In the genomic region with DNA sequence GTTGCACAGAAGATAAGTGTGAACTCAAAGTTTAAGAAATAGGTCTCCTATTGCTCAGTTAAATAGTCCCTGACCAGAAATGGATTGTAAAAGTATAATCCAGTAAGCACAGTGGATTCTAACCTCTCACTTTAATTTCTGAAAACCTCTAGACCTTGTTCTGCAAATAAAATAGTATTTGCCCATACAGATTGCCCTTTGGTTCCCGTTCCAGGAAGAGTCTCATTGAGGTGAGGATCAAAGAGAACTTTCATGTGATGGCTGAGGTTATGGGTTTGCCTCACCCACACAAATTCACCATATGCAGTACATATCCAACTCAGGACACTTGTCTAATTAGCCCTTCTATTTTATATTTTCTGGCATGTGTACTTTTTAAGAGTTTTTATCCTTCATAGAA, we compare ENCODE assay signal across 27 mouse cellular contexts. TPM values are rescaled to one million over a fixed set of nuclear protein-coding genes. Genes with fewer than 3 reads are reported as not detected.
A peak's percentile ranks its signal among the peaks of the same experiment; 100 is the strongest.
DNase-seq lines count a peak whose midpoint lies in the region; ATAC-seq and TF ChIP-seq lines count a peak whose summit lies in the region.
"Had no signal": no experiment of that assay in that cellular context is flagged by ENCODE, and none has a peak within 500 bp of the region (broad histone marks: within the 10 kb centered on the region; RNA-seq: fewer than 3 reads in every experiment).

No protein-coding gene starts in this region.

- ATAC-seq in kidney, embryonic 16.5 days (ENCODE audit: low FRiP score, low TSS enrichment): no peak
- no peak for ATAC-seq in kidney, embryonic 14.5 days (ENCODE audit: low FRiP score, low TSS enrichment)
- 0 out of 2 replicates have a peak, but pooled peaks have one; percentile 31 for ATAC-seq in liver, embryonic 15.5 days (ENCODE audit: insufficient read depth)
- peak; percentile 63 for ATAC-seq in liver, postnatal 0 days
- ATAC-seq: activated CD4-positive, CD25-positive, alpha-beta regulatory T cell, adult 4 months; CD4-positive, CD25-positive, alpha-beta regulatory T cell, adult 4 months; forebrain, embryonic 13.5 days; Patski had no signal

- peak; percentile 77 for DNase-seq in kidney, adult 2 months
- peak; percentile 46 for DNase-seq in kidney, adult 9 months
- no peak for DNase-seq in liver
- DNase-seq in liver, postnatal 0 days: no peak
- DNase-seq: adrenal gland, adult 8-10 months; adrenal gland, postnatal 14 days; adrenal gland, postnatal 36 days; B cell, adult 2 months; cerebellum, adult 11-12 months; cerebellum, adult 2 months; cerebellum, adult 9-10 months; cerebellum, postnatal 10 days; cerebellum, postnatal 25 days had no signal

- no peak overlapping the region for H3K4me2 ChIP-seq in kidney, embryonic 16.5 days (replicated peaks; ENCODE audit: low read depth, low read length)
- H3K4me2 ChIP-seq in kidney, embryonic 14.5 days (replicated peaks; ENCODE audit: low read depth, low read length): no peak overlapping the region
- H3K4me2 ChIP-seq in liver, embryonic 15.5 days: no peak overlapping the region
- no peak overlapping the region for H3K4me2 ChIP-seq in liver, postnatal 0 days (ENCODE audit: low read depth, low read length)
- H3K4me2 ChIP-seq: embryonic facial prominence, embryonic 12.5 days; forebrain, embryonic 13.5 days had no signal

- no peak for TF ChIP-seq EP300 in liver, postnatal 0 days (IDR thresholded peaks at IDR 0.05; ENCODE audit: low read depth)

- no peaks in the 10 kb centered on the region for H3K9me3 ChIP-seq in kidney, embryonic 16.5 days (ENCODE audit: low read length)
- no peaks in the 10 kb centered on the region for H3K9me3 ChIP-seq in kidney, embryonic 14.5 days (ENCODE audit: control insufficient read depth, low read length)
- H3K9me3 ChIP-seq in liver, embryonic 15.5 days (replicated peaks): no peaks in the 10 kb centered on the region
- peaks cover 2% of the 10 kb centered on the region; the same call in 1 of the 2 replicates for H3K9me3 ChIP-seq in liver, postnatal 0 days (ENCODE audit: low read length)
- H3K9me3 ChIP-seq: embryonic facial prominence, embryonic 10.5 days; embryonic facial prominence, embryonic 12.5 days; G1E had no signal

- TF ChIP-seq POLR2A in kidney, adult 2 months (IDR thresholded peaks at IDR 0.05; ENCODE audit: low read depth, low read length): no peak

- no peak overlapping the region for H3K9ac ChIP-seq in kidney, embryonic 16.5 days (replicated peaks; ENCODE audit: low read length)
- H3K9ac ChIP-seq in kidney, embryonic 14.5 days (ENCODE audit: low read depth, low read length): no peak overlapping the region
- H3K9ac ChIP-seq in liver, embryonic 15.5 days: no peak overlapping the region
- H3K9ac ChIP-seq in liver, postnatal 0 days (replicated peaks): no peak overlapping the region
- H3K9ac ChIP-seq: embryonic facial prominence, embryonic 12.5 days; forebrain, embryonic 13.5 days had no signal

- H3K27ac ChIP-seq in kidney, adult 2 months (ENCODE audit: insufficient read depth, low read depth, low read length): no peak overlapping the region
- no peak overlapping the region for H3K27ac ChIP-seq in kidney, embryonic 16.5 days (ENCODE audit: low read length)
- no peak overlapping the region for H3K27ac ChIP-seq in kidney, embryonic 14.5 days (ENCODE audit: low read depth, low read length)
- no peak overlapping the region for H3K27ac ChIP-seq in liver, embryonic 15.5 days (replicated peaks)
- H3K27ac ChIP-seq in liver, postnatal 0 days (ENCODE audit: low read depth): 0 out of 2 replicates have a peak overlapping the region, but pooled peaks have one; percentile 44
- H3K27ac ChIP-seq: embryonic facial prominence, embryonic 10.5 days; embryonic facial prominence, embryonic 12.5 days; forebrain, embryonic 13.5 days had no signal

- no peak for TF ChIP-seq CTCF in kidney, adult 2 months (conservative IDR thresholded peaks at IDR 0.05; ENCODE audit: insufficient read depth, insufficient read length, low read depth, low read length)
- TF ChIP-seq CTCF in liver, postnatal 0 days (IDR thresholded peaks at IDR 0.05; ENCODE audit: low read depth): no peak

- WGBS in kidney, adult 2 months: 30% methylated on average over 1 of the region's 1 CpGs
- 86% methylated on average over 1 of the region's 1 CpGs for WGBS in kidney, embryonic 16.5 days
- 89% methylated on average over 1 of the region's 1 CpGs for WGBS in kidney, embryonic 14.5 days
- WGBS in liver, embryonic 15.5 days (ENCODE audit: insufficient replicate concordance): 37% methylated on average over 1 of the region's 1 CpGs
- WGBS in liver, postnatal 0 days (ENCODE audit: insufficient replicate concordance): 30% methylated on average over 1 of the region's 1 CpGs

- H3K27me3 ChIP-seq in kidney, adult 2 months (replicated peaks; ENCODE audit: control insufficient read depth, insufficient read depth, low read length): no peaks in the 10 kb centered on the region
- no peaks in the 10 kb centered on the region for H3K27me3 ChIP-seq in kidney, embryonic 16.5 days (ENCODE audit: insufficient read depth, low read length)
- no peaks in the 10 kb centered on the region for H3K27me3 ChIP-seq in kidney, embryonic 14.5 days (ENCODE audit: control insufficient read depth, insufficient read depth, low read length)
- H3K27me3 ChIP-seq in liver, embryonic 15.5 days: no peaks in the 10 kb centered on the region
- no peaks in the 10 kb centered on the region for H3K27me3 ChIP-seq in liver, postnatal 0 days (ENCODE audit: insufficient read depth, low read length)
- H3K27me3 ChIP-seq: CH12.LX; embryonic facial prominence, embryonic 12.5 days; forebrain, embryonic 13.5 days; Patski had no signal

- no peaks in the 10 kb centered on the region for H3K36me3 ChIP-seq in kidney, adult 2 months (ENCODE audit: control insufficient read depth, insufficient read depth, low read length)
- H3K36me3 ChIP-seq in kidney, embryonic 16.5 days (ENCODE audit: insufficient read depth, low read length): no peaks in the 10 kb centered on the region
- H3K36me3 ChIP-seq in kidney, embryonic 14.5 days (ENCODE audit: control insufficient read depth, insufficient read depth, low read length): no peaks in the 10 kb centered on the region
- no peaks in the 10 kb centered on the region for H3K36me3 ChIP-seq in liver, embryonic 15.5 days (replicated peaks)
- H3K36me3 ChIP-seq in liver, postnatal 0 days (replicated peaks; ENCODE audit: insufficient read depth, low read length): no peaks in the 10 kb centered on the region
- H3K36me3 ChIP-seq: embryonic facial prominence, embryonic 10.5 days; embryonic facial prominence, embryonic 12.5 days; G1E had no signal

- no peak overlapping the region for H3K4me3 ChIP-seq in kidney, adult 2 months (ENCODE audit: insufficient read depth, low read depth, low read length)
- no peak overlapping the region for H3K4me3 ChIP-seq in kidney, embryonic 16.5 days (ENCODE audit: low read length)
- H3K4me3 ChIP-seq in kidney, embryonic 14.5 days (ENCODE audit: low read length): no peak overlapping the region
- H3K4me3 ChIP-seq in liver, embryonic 15.5 days (replicated peaks): no peak overlapping the region
- no peak overlapping the region for H3K4me3 ChIP-seq in liver, postnatal 0 days (ENCODE audit: low read depth, low read length)
- H3K4me3 ChIP-seq: embryonic facial prominence, embryonic 10.5 days; embryonic facial prominence, embryonic 12.5 days; forebrain, embryonic 13.5 days had no signal

- no peaks in the 10 kb centered on the region for H3K4me1 ChIP-seq in kidney, adult 2 months (ENCODE audit: control insufficient read depth, insufficient read depth, low read length)
- no peaks in the 10 kb centered on the region for H3K4me1 ChIP-seq in kidney, embryonic 16.5 days (ENCODE audit: insufficient read depth, low read length)
- no peaks in the 10 kb centered on the region for H3K4me1 ChIP-seq in kidney, embryonic 14.5 days (ENCODE audit: control insufficient read depth, insufficient read depth, low read length)
- H3K4me1 ChIP-seq in liver, embryonic 15.5 days (replicated peaks): no peaks in the 10 kb centered on the region
- no peaks in the 10 kb centered on the region for H3K4me1 ChIP-seq in liver, postnatal 0 days (ENCODE audit: insufficient read depth)
- H3K4me1 ChIP-seq: embryonic facial prominence, embryonic 10.5 days; embryonic facial prominence, embryonic 12.5 days; forebrain, embryonic 13.5 days had no signal

RNA-seq across cellular contexts. Expression of gene Akr1c6, which starts 33.8 kb away (rescaled TPM):
- polyA plus RNA-seq in kidney, adult 2 months (2012; rRNA removed): 0.08 TPM in 1 of 2 replicates, not detected in the other
- not detected in 2 replicates for polyA plus RNA-seq in kidney, embryonic 16.5 days (2015; fragmentation: Nextera tagmentation; extraction: Ambion mirVana)
- polyA plus RNA-seq in kidney, embryonic 14.5 days (2014; fragmentation: Nextera tagmentation; extraction: Ambion mirVana): not detected in 2 replicates
- polyA plus RNA-seq in liver, embryonic 15.5 days (2015; fragmentation: Nextera tagmentation; extraction: Ambion mirVana): 2.2 and 4.0 TPM in 2 replicates
- polyA plus RNA-seq in liver, postnatal 0 days (2015; fragmentation: Nextera tagmentation; extraction: Ambion mirVana): 41.9 and 51.8 TPM in 2 replicates
- polyA plus RNA-seq: activated CD4-positive, CD25-positive, alpha-beta regulatory T cell, adult 4 months; CD4-positive, CD25-positive, alpha-beta regulatory T cell, adult 4 months; cerebellum, adult 2 months; cortical plate, adult 2 months; embryonic facial prominence, embryonic 10.5 days; embryonic facial prominence, embryonic 12.5 days; embryonic facial prominence, embryonic 14.5 days; forebrain, embryonic 11.5 days; forebrain, embryonic 13.5 days; G1E; Patski had no signal

RNA-seq across cellular contexts. Expression of gene Akr1c20, which starts 55.2 kb away (rescaled TPM):
- polyA plus RNA-seq in kidney, adult 2 months (2012; rRNA removed): 1.2 and 2.2 TPM in 2 replicates
- not detected in 2 replicates for polyA plus RNA-seq in kidney, embryonic 16.5 days (2015; fragmentation: Nextera tagmentation; extraction: Ambion mirVana)
- polyA plus RNA-seq in kidney, embryonic 14.5 days (2014; fragmentation: Nextera tagmentation; extraction: Ambion mirVana): not detected in 2 replicates
- 0.56 and 1.2 TPM in 2 replicates for polyA plus RNA-seq in liver, embryonic 15.5 days (2015; fragmentation: Nextera tagmentation; extraction: Ambion mirVana)
- 15.9 and 18.4 TPM in 2 replicates for polyA plus RNA-seq in liver, postnatal 0 days (2015; fragmentation: Nextera tagmentation; extraction: Ambion mirVana)
- polyA plus RNA-seq: activated CD4-positive, CD25-positive, alpha-beta regulatory T cell, adult 4 months; CD4-positive, CD25-positive, alpha-beta regulatory T cell, adult 4 months; cerebellum, adult 2 months; cortical plate, adult 2 months; embryonic facial prominence, embryonic 10.5 days; embryonic facial prominence, embryonic 12.5 days; embryonic facial prominence, embryonic 14.5 days; forebrain, embryonic 11.5 days; forebrain, embryonic 13.5 days; G1E had no signal

Comparison
In these comparisons a context has a peak if more than half of its experiments do, and no peak if none do; other contexts are left out.
1. DNase-seq: peak in kidney, adult 2 months (single experiment) and kidney, adult 9 months (single experiment); none in liver (single experiment) and liver, postnatal 0 days (single experiment).
2. ATAC-seq: peak in liver, embryonic 15.5 days (single experiment) and liver, postnatal 0 days (single experiment); none in kidney, embryonic 16.5 days (single experiment) and kidney, embryonic 14.5 days (single experiment).